Mouse (Mus musculus): ENCODE measurements around the gene Insl5. TPM values are rescaled to one million over a fixed set of nuclear protein-coding genes. Genes with fewer than 3 reads are reported as not detected.

Insl5 gene
- polyA plus RNA-seq, 1 experiment = not detected

DNA sequence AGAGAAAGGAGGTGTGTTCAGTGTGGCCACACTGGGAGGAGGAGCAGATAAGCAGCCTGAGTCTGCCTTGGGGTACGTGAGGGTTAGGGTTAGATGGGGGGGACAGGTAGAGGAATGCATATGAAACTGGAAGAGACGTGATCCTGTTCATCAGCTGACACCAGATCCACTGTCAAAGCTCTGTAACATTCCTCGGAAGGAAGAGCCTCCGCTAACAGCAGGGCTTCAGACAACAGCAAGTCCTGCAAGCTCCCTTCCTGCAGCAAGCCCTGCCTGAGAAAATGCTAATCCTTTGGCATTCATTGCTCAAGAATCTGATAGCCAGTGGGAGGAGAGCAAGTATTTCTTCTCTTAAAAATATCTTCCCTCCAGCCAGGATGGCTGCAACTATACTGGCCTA, 13.2 kb downstream of the Insl5 start:
- no peaks in the 10 kb centered on the region for H3K36me3 ChIP-seq (ENCODE audit: control insufficient read depth, insufficient read depth, low read length, poor library complexity, severe bottlenecking)
- H3K9ac ChIP-seq (ENCODE audit: low read depth, poor library complexity, severe bottlenecking) = no peak overlapping the region
- TF ChIP-seq CTCF (IDR thresholded peaks at IDR 0.05; ENCODE audit: low read depth, low read length) = no peak
- no peak for TF ChIP-seq EP300 (IDR thresholded peaks at IDR 0.05; ENCODE audit: insufficient read depth, low read depth, low read length)
- TF ChIP-seq POLR2A (IDR thresholded peaks at IDR 0.05; ENCODE audit: insufficient read depth, low read length) = no peak
- H3K4me1 ChIP-seq (ENCODE audit: control insufficient read depth, insufficient read depth, low read length) = no peaks in the 10 kb centered on the region
- no peak overlapping the region for H3K4me3 ChIP-seq (ENCODE audit: low read depth, low read length)
- no peaks in the 10 kb centered on the region for H3K9me3 ChIP-seq (replicated peaks; ENCODE audit: control insufficient read depth, insufficient read depth, low read length, poor library complexity, severe bottlenecking)
- no peak overlapping the region for H3K27ac ChIP-seq (ENCODE audit: insufficient read depth, low read length)
- H3K27me3 ChIP-seq (ENCODE audit: control insufficient read depth, insufficient read depth, low read length, poor library complexity, severe bottlenecking) = no peaks in the 10 kb centered on the region

DNA sequence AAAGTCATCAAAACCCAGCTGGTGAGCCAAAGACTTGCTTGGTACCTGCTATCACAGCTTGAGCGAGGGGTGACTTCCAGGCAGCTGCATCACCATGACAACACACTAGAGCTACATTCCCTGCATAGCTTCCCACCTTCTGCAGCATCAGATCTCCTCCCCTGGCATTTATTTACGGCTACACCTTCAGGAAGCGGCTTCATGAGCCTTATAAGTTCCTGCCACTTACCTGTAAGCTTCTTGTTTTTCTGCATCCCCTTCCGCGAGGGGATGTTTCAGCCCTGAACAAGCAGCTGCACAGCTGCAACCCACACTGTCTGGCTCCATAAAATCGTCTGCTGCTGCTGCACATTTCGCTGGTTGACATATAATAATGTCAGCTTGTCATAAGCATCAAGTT, 14.8 kb downstream of the Insl5 start:
- no peaks in the 10 kb centered on the region for H3K4me1 ChIP-seq (ENCODE audit: control insufficient read depth, insufficient read depth, low read length)
- H3K27me3 ChIP-seq (ENCODE audit: control insufficient read depth, insufficient read depth, low read length, poor library complexity, severe bottlenecking) = no peaks in the 10 kb centered on the region
- H3K4me3 ChIP-seq (ENCODE audit: low read depth, low read length) = no peak overlapping the region
- TF ChIP-seq CTCF (IDR thresholded peaks at IDR 0.05; ENCODE audit: low read depth, low read length) = no peak
- no peak for TF ChIP-seq EP300 (IDR thresholded peaks at IDR 0.05; ENCODE audit: insufficient read depth, low read depth, low read length)
- TF ChIP-seq POLR2A (IDR thresholded peaks at IDR 0.05; ENCODE audit: insufficient read depth, low read length) = no peak
- H3K9me3 ChIP-seq (replicated peaks; ENCODE audit: control insufficient read depth, insufficient read depth, low read length, poor library complexity, severe bottlenecking) = no peaks in the 10 kb centered on the region
- H3K36me3 ChIP-seq (ENCODE audit: control insufficient read depth, insufficient read depth, low read length, poor library complexity, severe bottlenecking) = no peaks in the 10 kb centered on the region
- no peak overlapping the region for H3K9ac ChIP-seq (ENCODE audit: low read depth, poor library complexity, severe bottlenecking)
- no peak overlapping the region for H3K27ac ChIP-seq (ENCODE audit: insufficient read depth, low read length)

- no peaks in the 10 kb centered on the region for H3K36me3 ChIP-seq (ENCODE audit: control insufficient read depth, insufficient read depth, low read length, poor library complexity, severe bottlenecking)
Observed at GRCm38 (mm10) chr4:103010734-103011133, 15.9 kb downstream of the Insl5 start.

GRCm38 (mm10) chr4:103006943-103007418, 19.7 kb downstream of the Insl5 start:
- Histone ChIP-seq H3K9me3 (replicated peaks; ENCODE audit: control insufficient read depth, insufficient read depth, low read length, poor library complexity, severe bottlenecking) (no peaks in the 10 kb centered on the region), H3K27me3 (ENCODE audit: control insufficient read depth, insufficient read depth, low read length, poor library complexity, severe bottlenecking) (no peaks in the 10 kb centered on the region), H3K4me3 (ENCODE audit: low read depth, low read length) (no peak overlapping the region), H3K27ac (ENCODE audit: insufficient read depth, low read length) (no peak overlapping the region), H3K36me3 (ENCODE audit: control insufficient read depth, insufficient read depth, low read length, poor library complexity, severe bottlenecking) (no peaks in the 10 kb centered on the region), H3K4me1 (ENCODE audit: control insufficient read depth, insufficient read depth, low read length) (no peaks in the 10 kb centered on the region), H3K9ac (ENCODE audit: low read depth, poor library complexity, severe bottlenecking) (no peak overlapping the region)
- TF ChIP-seq POLR2A (IDR thresholded peaks at IDR 0.05; ENCODE audit: insufficient read depth, low read length) (no peak), EP300 (IDR thresholded peaks at IDR 0.05; ENCODE audit: insufficient read depth, low read depth, low read length) (no peak), CTCF (IDR thresholded peaks at IDR 0.05; ENCODE audit: low read depth, low read length) (no peak)

More at GRCm38 (mm10) chr4:103010734-103011133, 15.9 kb downstream of the Insl5 start:
- H3K27ac ChIP-seq (ENCODE audit: insufficient read depth, low read length) = no peak overlapping the region
- no peaks in the 10 kb centered on the region for H3K4me1 ChIP-seq (ENCODE audit: control insufficient read depth, insufficient read depth, low read length)
- no peak overlapping the region for H3K9ac ChIP-seq (ENCODE audit: low read depth, poor library complexity, severe bottlenecking)
- H3K27me3 ChIP-seq (ENCODE audit: control insufficient read depth, insufficient read depth, low read length, poor library complexity, severe bottlenecking) = no peaks in the 10 kb centered on the region
- H3K4me3 ChIP-seq (ENCODE audit: low read depth, low read length) = no peak overlapping the region
- H3K9me3 ChIP-seq (replicated peaks; ENCODE audit: control insufficient read depth, insufficient read depth, low read length, poor library complexity, severe bottlenecking) = no peaks in the 10 kb centered on the region
- TF ChIP-seq EP300 (IDR thresholded peaks at IDR 0.05; ENCODE audit: insufficient read depth, low read depth, low read length) (no peak), POLR2A (IDR thresholded peaks at IDR 0.05; ENCODE audit: insufficient read depth, low read length) (no peak), CTCF (IDR thresholded peaks at IDR 0.05; ENCODE audit: low read depth, low read length) (no peak)

GRCm38 (mm10) chr4:103006266-103006665, 20.4 kb downstream of the Insl5 start:
- Histone ChIP-seq H3K4me1 (ENCODE audit: control insufficient read depth, insufficient read depth, low read length) (no peaks in the 10 kb centered on the region), H3K27me3 (ENCODE audit: control insufficient read depth, insufficient read depth, low read length, poor library complexity, severe bottlenecking) (no peaks in the 10 kb centered on the region), H3K27ac (ENCODE audit: insufficient read depth, low read length) (no peak overlapping the region), H3K9me3 (replicated peaks; ENCODE audit: control insufficient read depth, insufficient read depth, low read length, poor library complexity, severe bottlenecking) (no peaks in the 10 kb centered on the region), H3K36me3 (ENCODE audit: control insufficient read depth, insufficient read depth, low read length, poor library complexity, severe bottlenecking) (no peaks in the 10 kb centered on the region), H3K4me3 (ENCODE audit: low read depth, low read length) (no peak overlapping the region), H3K9ac (ENCODE audit: low read depth, poor library complexity, severe bottlenecking) (no peak overlapping the region)
- no peak for TF ChIP-seq CTCF (IDR thresholded peaks at IDR 0.05; ENCODE audit: low read depth, low read length)
- no peak for TF ChIP-seq EP300 (IDR thresholded peaks at IDR 0.05; ENCODE audit: insufficient read depth, low read depth, low read length)
- TF ChIP-seq POLR2A (IDR thresholded peaks at IDR 0.05; ENCODE audit: insufficient read depth, low read length) = no peak

DNA sequence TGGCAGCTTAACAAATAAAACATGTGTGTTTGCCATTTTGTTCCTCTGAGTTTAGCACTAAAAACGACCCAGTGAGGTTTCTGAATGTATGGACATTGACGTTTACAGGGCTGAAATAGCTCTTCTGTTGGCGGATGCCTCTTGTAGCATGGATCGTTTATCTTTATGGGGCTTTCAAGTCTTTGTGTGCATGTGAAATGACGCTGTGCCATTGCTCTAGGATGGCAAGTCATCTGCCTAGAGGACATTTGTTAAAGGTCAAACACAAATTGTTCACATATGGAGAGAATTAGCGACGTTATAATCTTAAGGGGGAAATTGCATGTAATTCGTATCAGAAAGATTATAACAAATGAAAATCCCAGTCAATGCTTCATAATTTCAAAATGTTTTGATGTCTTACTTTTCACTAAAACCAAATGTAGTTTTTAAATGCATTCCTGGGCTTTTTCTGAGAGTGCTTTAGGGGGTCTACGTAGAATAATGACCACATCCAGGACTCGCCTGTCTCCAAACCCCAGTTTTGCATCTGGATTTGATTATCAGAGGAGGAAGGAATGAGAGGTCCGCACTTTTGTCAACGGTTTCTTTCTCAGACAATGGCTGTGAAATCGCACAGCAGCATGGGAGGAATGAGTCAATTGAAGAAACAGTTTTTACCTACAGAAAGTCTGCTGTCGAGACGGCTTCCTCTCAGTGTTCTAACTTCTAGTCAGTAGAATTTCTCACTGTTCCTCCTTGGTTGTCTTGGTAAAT, 21.3 kb downstream of the Insl5 start:
- TF ChIP-seq EP300 (IDR thresholded peaks at IDR 0.05; ENCODE audit: insufficient read depth, low read depth, low read length) = no peak
- no peak for TF ChIP-seq POLR2A (IDR thresholded peaks at IDR 0.05; ENCODE audit: insufficient read depth, low read length)
- Histone ChIP-seq H3K9ac (ENCODE audit: low read depth, poor library complexity, severe bottlenecking) (no peak overlapping the region), H3K36me3 (ENCODE audit: control insufficient read depth, insufficient read depth, low read length, poor library complexity, severe bottlenecking) (no peaks in the 10 kb centered on the region), H3K27ac (ENCODE audit: insufficient read depth, low read length) (no peak overlapping the region), H3K4me3 (ENCODE audit: low read depth, low read length) (no peak overlapping the region), H3K4me1 (ENCODE audit: control insufficient read depth, insufficient read depth, low read length) (no peaks in the 10 kb centered on the region), H3K9me3 (replicated peaks; ENCODE audit: control insufficient read depth, insufficient read depth, low read length, poor library complexity, severe bottlenecking) (no peaks in the 10 kb centered on the region), H3K27me3 (ENCODE audit: control insufficient read depth, insufficient read depth, low read length, poor library complexity, severe bottlenecking) (no peaks in the 10 kb centered on the region)

Measured in ES-Bruce4 (cell line).